Mouse (Mus musculus) embryonic facial prominence, embryonic 12.5 days (tissue): ENCODE results near the gene Rgs8. TPM values are rescaled to one million over a fixed set of nuclear protein-coding genes. Genes with fewer than 3 reads are reported as not detected.

Experiments used
- ATAC-seq: fragments of 200-750 bp; cut with Nextera tagmentation; 2 replicates; pipeline ENCODE4 v1.8.0; 2017; ENCODE audit not compliant: insufficient number of reproducible peaks, insufficient read depth, low FRiP score, low TSS enrichment
- H3K27ac ChIP-seq: fragments of 300-500 bp; sonication (generic); 2 replicates; pipeline ENCODE4 v1.5.1; 2016; ENCODE audit warnings: mild to moderate bottlenecking
- H3K27me3 ChIP-seq: fragments of 300-500 bp; sonication (generic); 2 replicates; pipeline ENCODE4 v1.6.1; 2016; ENCODE audit warnings: mild to moderate bottlenecking, moderate library complexity
- H3K36me3 ChIP-seq: fragments of 300-500 bp; sonication (generic); 2 replicates; pipeline ENCODE4 v1.6.1; 2016; ENCODE audit warnings: mild to moderate bottlenecking
- H3K4me1 ChIP-seq: fragments of 300-500 bp; sonication (generic); 2 replicates; pipeline ENCODE4 v1.6.1; 2016
- H3K4me2 ChIP-seq: fragments of 300-500 bp; sonication (generic); replicated peaks from 2 replicates; pipeline ENCODE4 v1.6.1; 2016; ENCODE audit warnings: mild to moderate bottlenecking, moderate library complexity
- H3K4me3 ChIP-seq: fragments of 300-500 bp; sonication (generic); 2 replicates; pipeline ENCODE4 v1.5.1; 2016; ENCODE audit warnings: mild to moderate bottlenecking
- H3K9ac ChIP-seq: fragments of 300-500 bp; sonication (generic); 2 replicates; pipeline ENCODE4 v1.6.1; 2016; ENCODE audit warnings: mild to moderate bottlenecking, moderate library complexity
- H3K9me3 ChIP-seq: fragments of 300-500 bp; sonication (generic); 2 replicates; pipeline ENCODE4 v1.6.1; 2016; ENCODE audit warnings: mild to moderate bottlenecking, moderate library complexity
- WGBS: fragments of 180-500 bp; shearing (Covaris S2); methylation state at CpG from one replicate; pipeline ENCODE4 v1.1.7; 2016; 5-methylcytosine and 5-hydroxymethylcytosine counted together
- polyA plus RNA-seq: library from polyadenylated mRNA; unstranded; fragments of >200 nt; fragmentation: Nextera tagmentation; extraction: Ambion mirVana; gene quantifications from 2 replicates; pipeline ENCODE4 v1.2.1, GENCODE M21; 2016

Rgs8 gene
- polyA plus RNA-seq, 1 experiment from 2014 or later: 2.9 TPM

DNA sequence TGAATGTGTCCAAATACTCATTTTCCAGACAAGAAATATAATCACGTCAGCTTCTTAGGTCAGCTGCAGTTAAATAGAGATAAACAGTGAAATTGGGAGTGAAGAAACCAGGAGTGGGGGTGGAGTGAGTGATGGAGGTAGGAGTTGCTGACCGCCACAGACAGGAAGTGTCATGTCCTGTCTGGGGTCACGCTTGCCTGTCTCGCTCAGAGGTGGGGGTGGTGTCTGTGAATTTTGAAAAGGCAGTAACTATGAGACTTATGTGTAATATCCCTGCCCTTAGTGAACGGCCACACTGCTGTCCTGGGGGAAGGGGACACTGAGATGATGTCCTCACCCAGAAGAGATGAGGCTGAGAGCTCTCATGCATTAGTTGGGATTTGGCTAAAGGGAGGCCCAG is 56.6 kb downstream of the Rgs8 start:
- H3K4me3 ChIP-seq: no peak overlapping the region
- peaks cover 14% of the 10 kb centered on the region for H3K4me1 ChIP-seq
- no peak overlapping the region for H3K4me2 ChIP-seq
- H3K9ac ChIP-seq: no peak overlapping the region
- no peaks in the 10 kb centered on the region for H3K27me3 ChIP-seq
- H3K27ac ChIP-seq: no peak overlapping the region
- WGBS: 37% methylated on average over 5 of the region's 5 CpGs
- H3K36me3 ChIP-seq: no peaks in the 10 kb centered on the region
- ATAC-seq: no peak
- no peaks in the 10 kb centered on the region for H3K9me3 ChIP-seq

DNA sequence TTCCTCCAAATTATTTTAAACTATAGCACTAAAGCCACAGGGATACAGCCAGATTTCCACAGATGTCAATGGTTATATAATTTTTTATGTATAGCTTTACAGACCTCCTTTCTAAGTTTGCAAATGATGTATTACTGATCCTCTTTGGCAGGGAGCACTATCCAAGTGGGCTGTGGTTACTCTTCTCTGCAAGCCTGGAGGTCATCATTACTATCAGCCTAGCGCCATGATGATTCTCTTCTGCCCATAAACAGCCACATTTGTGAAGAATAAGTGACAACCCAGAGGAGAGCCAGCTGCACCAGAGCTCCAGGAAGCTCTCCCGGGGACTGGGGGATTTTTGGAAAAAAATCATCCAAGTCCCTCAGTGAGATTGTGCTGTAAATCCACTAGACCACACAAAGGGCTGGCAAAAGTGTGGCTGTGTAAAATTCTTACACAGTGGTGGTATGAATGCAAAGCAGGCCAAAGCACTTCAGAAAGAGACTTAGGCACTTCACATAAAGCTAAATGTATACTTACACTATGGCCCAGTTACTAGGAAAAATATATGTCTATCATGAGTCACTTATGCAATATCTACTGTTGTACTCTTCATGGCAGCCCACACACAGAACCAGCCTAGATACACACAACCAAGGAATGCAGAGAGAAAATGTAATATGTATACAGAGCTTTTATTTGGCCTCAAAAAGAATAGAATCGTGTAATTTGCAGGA is 58.9 kb downstream of the Rgs8 start:
- Histone ChIP-seq H3K27me3 (no peaks in the 10 kb centered on the region), H3K9me3 (no peaks in the 10 kb centered on the region), H3K9ac (no peak overlapping the region), H3K27ac (no peak overlapping the region), H3K4me2 (no peak overlapping the region), H3K36me3 (no peaks in the 10 kb centered on the region), H3K4me1 (0 out of 2 replicates have a peak, but pooled peaks cover 7% of the 10 kb centered on the region), H3K4me3 (no peak overlapping the region)
- WGBS: 72% methylated on average over 3 of the region's 3 CpGs
- no peak for ATAC-seq

DNA sequence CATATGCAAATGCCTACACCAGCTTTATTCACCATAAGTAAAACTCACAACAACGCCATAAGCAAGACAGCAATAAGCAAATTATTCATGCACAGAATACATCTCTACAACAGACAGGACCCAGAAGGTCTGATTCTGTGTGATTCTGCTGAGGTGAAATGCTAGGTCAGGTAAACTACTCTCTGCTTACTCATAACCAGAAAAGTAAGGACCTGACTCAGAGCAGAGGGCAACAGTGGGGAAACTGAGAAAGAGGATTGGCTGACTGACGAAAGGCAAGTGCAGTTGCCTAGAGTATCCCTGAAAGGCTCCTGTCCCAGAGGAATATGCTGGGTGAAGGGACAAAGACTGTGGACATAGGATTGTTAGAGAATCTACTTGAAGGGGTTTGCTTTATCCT is 59.8 kb downstream of the Rgs8 start:
- Histone ChIP-seq H3K27ac (no peak overlapping the region), H3K9ac (no peak overlapping the region), H3K36me3 (no peaks in the 10 kb centered on the region), H3K27me3 (no peaks in the 10 kb centered on the region), H3K9me3 (no peaks in the 10 kb centered on the region), H3K4me3 (no peak overlapping the region), H3K4me1 (0 out of 2 replicates have a peak, but pooled peaks cover 7% of the 10 kb centered on the region), H3K4me2 (no peak overlapping the region)
- no peak for ATAC-seq
- 86% methylated on average over 2 of the region's 2 CpGs for WGBS

DNA sequence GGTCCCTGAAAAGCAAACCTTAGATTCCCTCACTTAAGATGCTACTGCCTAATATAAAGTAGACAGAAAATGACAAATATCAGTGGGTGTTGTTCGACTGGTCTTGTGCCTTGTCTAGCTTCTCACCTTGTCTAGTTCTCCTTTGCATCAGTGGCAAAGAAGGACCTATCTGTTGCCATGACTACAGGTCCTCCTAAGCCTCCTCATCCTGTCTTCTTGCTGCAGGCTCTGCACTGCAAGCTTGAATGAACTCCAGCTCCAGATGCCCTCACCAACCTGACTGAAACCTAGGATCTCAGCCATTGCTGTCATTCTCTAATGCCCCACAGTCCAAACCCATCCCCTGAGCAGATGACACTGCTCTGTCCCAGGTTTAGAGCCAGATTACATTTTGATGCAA is 65.2 kb downstream of the Rgs8 start:
- Histone ChIP-seq H3K27me3 (no peaks in the 10 kb centered on the region), H3K4me1 (no peaks in the 10 kb centered on the region), H3K9me3 (no peaks in the 10 kb centered on the region), H3K4me2 (no peak overlapping the region), H3K36me3 (no peaks in the 10 kb centered on the region), H3K4me3 (no peak overlapping the region), H3K9ac (no peak overlapping the region), H3K27ac (no peak overlapping the region)
- ATAC-seq: no peak
- WGBS: 84% methylated on average over 1 of the region's 1 CpGs

GRCm38 (mm10) chr1:153720935-153721334 is 68.1 kb downstream of the Rgs8 start:
- Histone ChIP-seq H3K4me2 (no peak overlapping the region), H3K4me1 (no peaks in the 10 kb centered on the region), H3K36me3 (no peaks in the 10 kb centered on the region), H3K9ac (no peak overlapping the region), H3K27ac (no peak overlapping the region), H3K9me3 (no peaks in the 10 kb centered on the region), H3K27me3 (no peaks in the 10 kb centered on the region), H3K4me3 (no peak overlapping the region)
- 83% methylated on average over 7 of the region's 7 CpGs for WGBS
- no peak for ATAC-seq

- Histone ChIP-seq H3K27ac (no peak overlapping the region), H3K9me3 (no peaks in the 10 kb centered on the region), H3K36me3 (no peaks in the 10 kb centered on the region), H3K4me2 (no peak overlapping the region), H3K4me3 (no peak overlapping the region), H3K9ac (no peak overlapping the region), H3K4me1 (no peaks in the 10 kb centered on the region), H3K27me3 (no peaks in the 10 kb centered on the region)
- ATAC-seq: no peak
- 81% methylated on average over 9 of the region's 9 CpGs for WGBS
These were observed 68.9 kb downstream of the Rgs8 start for GRCm38 (mm10) chr1:153721565-153722310.

DNA sequence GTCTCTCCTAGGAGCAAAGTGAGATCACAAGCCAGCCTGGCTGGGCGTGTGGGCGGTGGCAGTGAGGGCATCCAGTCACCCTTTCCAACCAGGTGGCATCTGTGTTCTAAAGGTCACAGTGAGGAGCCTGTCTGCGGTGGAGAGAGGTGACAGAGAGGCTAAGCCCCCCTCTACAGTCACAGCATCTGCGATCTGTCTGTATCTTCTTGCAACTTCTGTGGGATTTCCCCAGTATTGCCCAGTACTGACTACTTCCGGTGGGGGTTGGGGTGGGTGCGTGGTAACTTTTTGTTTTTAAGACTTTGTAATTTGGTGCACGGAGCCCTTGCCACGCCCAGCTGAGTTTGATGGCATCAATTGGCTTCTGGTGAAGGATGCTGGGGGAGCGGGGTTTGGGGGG is 70.6 kb downstream of the Rgs8 start:
- Histone ChIP-seq H3K9me3 (no peaks in the 10 kb centered on the region), H3K9ac (no peak overlapping the region), H3K27me3 (no peaks in the 10 kb centered on the region), H3K4me1 (no peaks in the 10 kb centered on the region), H3K4me3 (no peak overlapping the region), H3K36me3 (no peaks in the 10 kb centered on the region), H3K4me2 (no peak overlapping the region), H3K27ac (no peak overlapping the region)
- ATAC-seq: no peak
- WGBS: 76% methylated on average over 9 of the region's 9 CpGs

- Histone ChIP-seq H3K4me3 (no peak overlapping the region), H3K9ac (no peak overlapping the region), H3K4me1 (no peaks in the 10 kb centered on the region), H3K27ac (no peak overlapping the region), H3K9me3 (no peaks in the 10 kb centered on the region), H3K27me3 (no peaks in the 10 kb centered on the region), H3K4me2 (no peak overlapping the region), H3K36me3 (no peaks in the 10 kb centered on the region)
- no peak for ATAC-seq
- WGBS: 89% methylated on average over 16 of the region's 16 CpGs
These were observed 73.8 kb downstream of the Rgs8 start for GRCm38 (mm10) chr1:153726636-153727035.

DNA sequence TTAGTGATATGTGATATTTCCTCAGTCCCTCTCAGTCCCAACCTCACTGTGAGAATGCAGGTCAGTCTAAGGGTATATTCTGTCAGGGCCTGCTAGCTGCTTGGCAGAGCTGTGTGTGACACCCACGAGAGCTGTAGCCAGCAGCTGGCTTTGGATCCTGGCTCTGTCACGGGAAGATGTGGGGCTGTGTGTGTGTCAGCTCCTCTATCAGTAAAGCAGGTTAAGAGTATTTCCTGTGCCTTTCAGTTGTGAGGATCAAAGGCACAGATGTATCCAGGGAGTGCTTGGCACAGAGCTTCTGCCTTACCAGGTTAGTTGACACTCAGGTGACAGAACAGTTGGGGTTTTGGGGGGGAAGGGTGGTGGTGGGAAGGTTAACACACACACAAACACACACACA is 77.0 kb downstream of the Rgs8 start:
- Histone ChIP-seq H3K4me2 (no peak overlapping the region), H3K27me3 (0 out of 2 replicates have a peak, but pooled peaks cover 2% of the 10 kb centered on the region), H3K4me3 (no peak overlapping the region), H3K4me1 (peaks cover 15% of the 10 kb centered on the region; the same call in 1 of the 2 replicates), H3K36me3 (no peaks in the 10 kb centered on the region), H3K9me3 (no peaks in the 10 kb centered on the region), H3K27ac (no peak overlapping the region), H3K9ac (no peak overlapping the region)
- no peak for ATAC-seq
- WGBS: 53% methylated on average over 2 of the region's 2 CpGs

DNA sequence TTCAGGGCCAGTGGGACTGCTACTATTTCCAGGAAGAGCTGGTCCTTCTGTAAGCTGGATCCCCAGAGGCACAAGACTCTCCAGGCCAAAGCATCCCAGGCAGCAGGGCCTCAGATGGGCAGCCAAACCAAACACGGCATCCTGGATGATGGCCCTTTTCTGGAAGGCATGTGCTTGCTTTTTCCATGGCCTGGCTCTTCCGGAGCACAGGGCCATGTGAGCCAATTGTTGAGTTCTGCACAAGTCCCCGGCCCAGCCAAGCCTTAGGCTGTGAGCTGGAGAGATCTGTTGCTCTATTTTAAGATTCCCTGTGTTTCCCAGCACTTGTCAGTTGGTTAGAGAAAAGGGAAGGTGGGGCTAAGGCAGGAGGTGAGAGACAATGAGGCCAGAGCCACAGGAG is 77.8 kb downstream of the Rgs8 start:
- peaks cover 15% of the 10 kb centered on the region; the same call in 1 of the 2 replicates for H3K4me1 ChIP-seq
- 0 out of 2 replicates have a peak overlapping the region, but pooled peaks have one; percentile 23 for H3K27ac ChIP-seq
- H3K27me3 ChIP-seq: 0 out of 2 replicates have a peak, but pooled peaks cover 2% of the 10 kb centered on the region
- no peak for ATAC-seq
- WGBS: 54% methylated on average over 3 of the region's 3 CpGs
- no peak overlapping the region for H3K9ac ChIP-seq
- H3K4me2 ChIP-seq: no peak overlapping the region
- no peak overlapping the region for H3K4me3 ChIP-seq
- H3K36me3 ChIP-seq: no peaks in the 10 kb centered on the region
- H3K9me3 ChIP-seq: no peaks in the 10 kb centered on the region

- 48% methylated on average over 9 of the region's 9 CpGs for WGBS
These were observed 80.4 kb downstream of the Rgs8 start for GRCm38 (mm10) chr1:153733181-153733580.

DNA sequence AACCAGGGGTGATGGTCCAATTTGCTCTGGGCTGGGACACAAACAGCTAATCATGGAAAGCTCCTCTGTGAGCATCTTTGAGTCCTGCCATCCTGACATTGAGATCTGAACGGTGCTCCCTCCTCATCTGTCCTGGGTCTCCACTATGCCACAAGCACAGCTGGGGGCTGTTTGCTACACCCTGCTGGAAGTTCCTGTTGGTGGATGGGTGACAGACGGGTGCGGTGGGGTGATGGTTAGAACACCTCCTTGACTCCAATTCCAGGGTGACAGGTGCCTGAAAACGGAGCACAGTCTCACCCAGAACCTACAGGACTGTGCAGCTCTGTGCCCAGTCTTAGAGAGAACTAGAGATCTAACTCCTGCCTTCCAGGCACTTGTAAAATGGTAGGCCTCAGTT is 82.0 kb downstream of the Rgs8 start:
- Histone ChIP-seq H3K36me3 (no peaks in the 10 kb centered on the region), H3K27ac (no peak overlapping the region), H3K4me1 (peaks cover 34% of the 10 kb centered on the region), H3K4me2 (no peak overlapping the region), H3K9ac (no peak overlapping the region), H3K27me3 (peaks cover 12% of the 10 kb centered on the region), H3K4me3 (no peak overlapping the region), H3K9me3 (no peaks in the 10 kb centered on the region)
- ATAC-seq: no peak
- 90% methylated on average over 4 of the region's 4 CpGs for WGBS

More at GRCm38 (mm10) chr1:153733181-153733580, 80.4 kb downstream of the Rgs8 start:
- Histone ChIP-seq H3K9me3 (no peaks in the 10 kb centered on the region), H3K4me2 (no peak overlapping the region), H3K27me3 (0 out of 2 replicates have a peak, but pooled peaks cover 2% of the 10 kb centered on the region), H3K27ac (no peak overlapping the region), H3K36me3 (no peaks in the 10 kb centered on the region), H3K9ac (no peak overlapping the region), H3K4me3 (no peak overlapping the region), H3K4me1 (peaks cover 29% of the 10 kb centered on the region)
- ATAC-seq: peak; percentile 65; the same call in 1 of the 2 replicates
